Mouse (Mus musculus) stomach, embryonic 16.5 days (tissue): ENCODE data around the gene Vwce. TPM values are rescaled to one million over a fixed set of nuclear protein-coding genes. Genes with fewer than 3 reads are reported as not detected.

Experiments
- ATAC-seq: fragments of 200-750 bp; cut with Nextera tagmentation; 2 replicates; pipeline ENCODE4 v1.8.0; 2017; ENCODE audit warnings: moderate number of reproducible peaks, moderate TSS enrichment; ENCODE audit not compliant: insufficient read depth, low FRiP score
- H3K27ac ChIP-seq: fragments of 300-500 bp; sonication (generic); 2 replicates; pipeline ENCODE4 v1.5.1; 2014; ENCODE audit warnings: low read length
- H3K27me3 ChIP-seq: fragments of 300-500 bp; sonication (generic); 2 replicates; pipeline ENCODE4 v1.6.1; 2014; ENCODE audit warnings: low read length, control low read depth, mixed read lengths; ENCODE audit not compliant: control insufficient read depth, insufficient read depth
- H3K36me3 ChIP-seq: fragments of 300-500 bp; sonication (generic); 2 replicates; pipeline ENCODE4 v1.6.1; 2014; ENCODE audit warnings: low read length; ENCODE audit not compliant: control insufficient read depth, insufficient read depth
- H3K4me1 ChIP-seq: fragments of 300-500 bp; sonication (generic); 2 replicates; pipeline ENCODE4 v1.6.1; 2014; ENCODE audit warnings: low read length, control low read depth, mixed read lengths; ENCODE audit not compliant: control insufficient read depth, insufficient read depth
- H3K4me2 ChIP-seq: fragments of 300-500 bp; sonication (generic); 2 replicates; pipeline ENCODE4 v1.6.1; 2014; ENCODE audit warnings: low read depth, low read length, mixed read lengths
- H3K4me3 ChIP-seq: fragments of 300-500 bp; sonication (generic); replicated peaks from 2 replicates; pipeline ENCODE4 v1.5.1; 2014; ENCODE audit warnings: mild to moderate bottlenecking, low read length
- H3K9ac ChIP-seq: fragments of 300-500 bp; sonication (generic); 2 replicates; pipeline ENCODE4 v1.6.1; 2014; ENCODE audit warnings: low read length
- H3K9me3 ChIP-seq: fragments of 300-500 bp; sonication (generic); replicated peaks from 2 replicates; pipeline ENCODE4 v1.6.1; 2016; ENCODE audit warnings: low read length, control low read depth; ENCODE audit not compliant: control insufficient read depth
- WGBS: fragments of 180-500 bp; shearing (Covaris S2); extraction: QIAGEN DNeasy Blood & Tissue Kit; methylation state at CpG from one replicate; pipeline ENCODE4 v1.1.7; 2014; 5-methylcytosine and 5-hydroxymethylcytosine counted together
- polyA plus RNA-seq: library from polyadenylated mRNA; unstranded; fragments of >200 nt; fragmentation: Nextera tagmentation; extraction: Ambion mirVana; gene quantifications from 2 replicates; pipeline ENCODE4 v1.2.1, GENCODE M21; 2015

Gene Vwce
- polyA plus RNA-seq, 1 experiment from 2014 or later = 2.0 TPM

DNA sequence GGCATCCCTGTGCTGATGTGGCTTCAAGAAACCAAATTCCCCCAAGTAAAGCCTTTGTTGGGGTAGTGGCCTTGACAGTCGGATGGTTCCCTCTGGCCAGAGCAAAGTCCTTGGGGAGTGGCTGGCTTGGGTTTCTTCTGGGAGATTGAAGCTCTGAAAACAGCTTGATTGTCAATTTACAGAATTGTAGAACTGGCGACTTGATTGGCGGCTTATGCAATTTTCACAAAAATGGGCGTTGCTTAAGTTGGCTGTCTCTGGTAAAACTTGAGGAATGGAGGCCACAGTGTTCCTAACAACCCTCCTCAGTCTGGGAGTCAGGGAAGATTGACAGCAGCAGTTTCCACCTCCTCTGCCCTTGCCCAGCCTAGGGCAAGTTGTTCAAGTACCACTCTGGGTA lies 58.3 kb downstream of the Vwce start:
- ATAC-seq = no peak
- peaks cover 49% of the 10 kb centered on the region for H3K4me1 ChIP-seq
- no peaks in the 10 kb centered on the region for H3K27me3 ChIP-seq
- peak overlapping the region; percentile 31; the same call in 1 of the 2 replicates for H3K9ac ChIP-seq
- 79% methylated on average over 4 of the region's 4 CpGs for WGBS
- no peak overlapping the region for H3K4me2 ChIP-seq
- peak overlapping the region; percentile 94 for H3K27ac ChIP-seq
- no peak overlapping the region for H3K4me3 ChIP-seq
- H3K36me3 ChIP-seq = no peaks in the 10 kb centered on the region
- H3K9me3 ChIP-seq = no peaks in the 10 kb centered on the region

DNA sequence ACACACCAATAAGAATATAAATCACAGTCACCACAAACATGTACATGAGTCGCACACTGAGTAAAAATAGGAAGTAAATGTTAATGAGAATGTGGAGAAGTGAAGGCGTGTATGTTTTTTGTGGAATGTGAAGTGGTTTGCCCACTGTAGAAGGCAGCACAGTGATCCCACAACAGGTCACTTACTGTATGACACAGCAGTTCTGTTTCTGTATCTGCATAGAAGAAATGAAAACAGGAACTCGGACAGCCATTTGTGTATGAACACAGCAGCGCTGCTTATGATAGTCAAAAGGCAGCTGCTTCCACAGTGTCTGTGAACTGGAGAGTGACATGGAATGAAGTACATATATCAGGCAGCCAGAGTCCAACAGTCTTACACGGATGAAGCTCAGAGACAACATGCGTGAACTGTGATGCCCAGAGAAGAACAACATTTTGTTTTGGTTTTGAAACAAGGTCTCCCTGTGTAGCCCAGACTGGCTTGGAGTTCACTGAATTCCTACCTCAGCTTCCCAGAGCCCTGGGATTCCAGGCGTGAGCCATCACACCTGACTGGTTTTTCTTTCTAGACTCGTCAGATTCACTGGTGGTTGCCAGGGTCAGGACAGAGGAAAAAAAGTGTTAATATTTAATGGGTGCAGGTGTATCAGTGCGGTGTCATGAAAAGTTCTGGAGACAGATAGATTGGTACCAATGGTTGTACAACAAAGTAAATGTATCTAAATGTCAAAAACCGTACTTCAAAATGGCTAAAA lies 60.1 kb downstream of the Vwce start:
- Histone ChIP-seq H3K4me2 (no peak overlapping the region), H3K9me3 (no peaks in the 10 kb centered on the region), H3K27me3 (no peaks in the 10 kb centered on the region), H3K4me3 (no peak overlapping the region), H3K27ac (peak overlapping the region; percentile 44; the same call in 1 of the 2 replicates), H3K9ac (no peak overlapping the region), H3K36me3 (no peaks in the 10 kb centered on the region), H3K4me1 (peaks cover 60% of the 10 kb centered on the region)
- ATAC-seq = no peak
- WGBS = 78% methylated on average over 10 of the region's 10 CpGs

DNA sequence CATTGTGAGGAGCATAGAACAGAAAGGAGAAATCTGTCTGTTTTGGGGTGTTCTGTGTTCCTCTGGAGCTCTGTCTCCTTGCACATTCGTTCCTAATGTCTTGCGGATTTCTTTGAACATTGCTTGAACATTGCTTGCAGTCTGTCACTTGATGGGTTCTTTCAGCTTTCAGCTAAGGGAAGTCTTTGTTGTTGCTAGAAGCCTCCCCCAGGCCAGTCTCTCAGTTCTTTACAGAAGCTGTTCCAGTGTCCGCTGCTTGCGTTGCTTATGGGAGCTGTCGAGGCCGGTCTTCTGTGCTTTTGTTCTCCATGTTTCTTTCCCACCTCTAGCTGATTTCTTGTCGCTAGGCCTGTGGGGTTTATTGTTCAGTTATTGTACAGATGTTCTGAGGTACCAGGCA lies 61.8 kb downstream of the Vwce start:
- H3K4me2 ChIP-seq = no peak overlapping the region
- peak overlapping the region; percentile 26 for H3K27ac ChIP-seq
- 57% methylated on average over 7 of the region's 7 CpGs for WGBS
- peak overlapping the region; percentile 3 for H3K9ac ChIP-seq
- no peak for ATAC-seq
- peaks cover 64% of the 10 kb centered on the region for H3K4me1 ChIP-seq
- H3K36me3 ChIP-seq = no peaks in the 10 kb centered on the region
- no peak overlapping the region for H3K4me3 ChIP-seq
- no peaks in the 10 kb centered on the region for H3K27me3 ChIP-seq
- no peaks in the 10 kb centered on the region for H3K9me3 ChIP-seq

DNA sequence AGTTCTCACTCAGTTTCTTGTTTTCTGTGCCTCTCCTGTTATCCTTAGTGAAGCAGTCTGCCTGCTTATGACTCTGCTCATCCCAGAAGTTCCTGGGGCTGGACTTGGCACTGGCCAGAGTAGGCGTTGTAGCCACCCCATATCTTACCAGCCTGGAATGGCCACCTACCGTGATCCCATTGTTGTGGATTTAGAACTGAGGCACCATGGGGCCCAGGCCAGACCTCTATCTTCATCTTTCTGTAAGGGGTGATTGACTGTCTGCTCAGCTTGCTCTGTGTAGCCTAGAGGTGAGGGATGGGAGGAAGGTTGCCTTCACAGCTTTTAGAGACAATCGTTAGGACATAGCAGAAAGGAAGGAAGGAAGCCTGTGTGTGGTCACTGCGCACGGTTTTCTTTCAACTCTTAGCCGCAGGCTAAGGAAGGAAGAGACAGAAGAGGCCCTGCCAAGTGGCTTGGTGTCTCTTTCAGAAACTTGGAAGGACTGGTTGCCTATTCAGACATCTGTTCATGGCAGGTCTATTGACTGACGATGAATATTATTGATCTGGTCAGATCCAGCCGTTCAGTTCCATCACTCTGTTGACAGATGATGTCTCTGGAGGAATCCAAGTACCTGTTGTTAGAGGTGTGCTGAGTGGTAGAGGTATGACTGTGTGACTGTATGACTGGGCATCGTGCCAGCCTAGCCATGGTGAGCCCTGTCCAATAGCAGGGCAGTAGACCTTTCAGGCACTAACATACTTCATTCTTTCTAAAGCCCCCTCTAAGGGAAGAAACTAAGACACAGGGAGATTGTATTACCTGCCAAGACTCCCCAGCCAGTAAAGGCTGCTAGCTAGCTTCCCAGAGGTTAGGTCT lies 64.3 kb downstream of the Vwce start:
- Histone ChIP-seq H3K27ac (peak overlapping the region; percentile 94), H3K36me3 (no peaks in the 10 kb centered on the region), H3K27me3 (no peaks in the 10 kb centered on the region), H3K4me1 (peaks cover 78% of the 10 kb centered on the region), H3K9me3 (no peaks in the 10 kb centered on the region), H3K9ac (peak overlapping the region; percentile 66; the same call in 1 of the 2 replicates), H3K4me3 (no peak overlapping the region), H3K4me2 (0 out of 2 replicates have a peak overlapping the region, but pooled peaks have one; percentile 39)
- ATAC-seq = 0 out of 2 replicates have a peak, but pooled peaks have one; percentile 23
- WGBS = 58% methylated on average over 9 of the region's 9 CpGs

DNA sequence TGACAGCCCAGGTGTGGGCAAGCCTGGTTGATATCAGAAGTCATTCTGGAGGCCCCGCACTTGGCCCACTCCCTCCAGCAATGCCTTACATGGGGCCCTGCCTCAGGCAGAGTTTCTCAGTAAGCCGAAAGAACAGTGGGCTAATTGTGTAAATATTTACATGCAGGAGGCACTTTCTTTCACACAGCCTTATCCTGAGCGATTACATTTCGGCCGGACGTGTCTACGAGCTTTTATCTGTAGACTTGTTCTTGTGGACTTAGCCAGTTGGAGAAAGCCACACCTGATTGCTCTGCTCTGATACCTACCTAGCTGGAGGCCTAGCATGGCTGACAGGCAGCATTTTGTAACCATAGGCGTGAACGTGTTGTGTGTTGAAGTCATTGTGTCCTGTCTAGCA lies 65.8 kb downstream of the Vwce start:
- Histone ChIP-seq H3K27me3 (no peaks in the 10 kb centered on the region), H3K27ac (peak overlapping the region; percentile 94), H3K9me3 (no peaks in the 10 kb centered on the region), H3K36me3 (no peaks in the 10 kb centered on the region), H3K4me1 (peaks cover 76% of the 10 kb centered on the region), H3K4me3 (0 out of 2 replicates have a peak overlapping the region, but pooled peaks have one; percentile 7), H3K9ac (peak overlapping the region; percentile 66), H3K4me2 (peak overlapping the region; percentile 39)
- WGBS = 26% methylated on average over 9 of the region's 9 CpGs
- ATAC-seq = peak; percentile 92

DNA sequence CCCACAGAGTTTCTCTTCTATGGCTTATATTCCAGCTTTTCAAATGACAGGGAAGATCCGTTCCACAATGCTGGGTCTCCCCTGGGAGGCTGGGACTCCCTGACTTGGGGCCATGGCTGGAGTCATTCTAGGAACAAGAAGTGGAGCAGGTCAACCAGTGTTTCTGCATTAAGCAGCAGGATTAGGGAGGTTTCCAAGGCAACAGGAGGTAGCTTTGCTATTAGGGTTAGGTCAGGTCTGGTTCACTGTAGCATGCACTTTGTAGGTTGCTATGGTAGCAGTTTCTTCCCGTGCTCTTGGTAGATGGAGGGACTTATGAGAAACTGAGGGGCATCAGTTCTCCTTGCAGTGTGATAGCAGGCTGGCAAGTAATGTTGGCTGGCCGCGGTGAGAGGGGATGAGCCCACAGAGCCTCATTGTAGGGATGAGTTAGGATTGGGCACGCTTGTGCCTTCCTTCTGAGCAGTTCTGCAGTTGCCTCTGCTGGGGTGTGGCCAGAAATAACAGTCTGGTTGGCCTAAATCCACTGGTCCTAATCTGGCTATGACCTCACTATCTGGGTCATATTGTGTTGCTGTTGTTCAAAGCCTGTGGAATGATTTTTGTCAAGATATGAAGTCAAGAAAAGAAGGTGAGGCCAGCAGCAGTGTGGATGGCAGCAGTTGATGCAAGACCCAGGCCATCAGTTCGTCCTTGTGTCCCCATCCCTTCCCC lies 67.2 kb downstream of the Vwce start:
- Histone ChIP-seq H3K36me3 (no peaks in the 10 kb centered on the region), H3K4me1 (peaks cover 68% of the 10 kb centered on the region), H3K9me3 (no peaks in the 10 kb centered on the region), H3K27me3 (no peaks in the 10 kb centered on the region), H3K9ac (peak overlapping the region; percentile 27; the same call in 1 of the 2 replicates), H3K4me2 (no peak overlapping the region), H3K27ac (peak overlapping the region; percentile 94), H3K4me3 (no peak overlapping the region)
- WGBS = 75% methylated on average over 6 of the region's 6 CpGs
- no peak for ATAC-seq

DNA sequence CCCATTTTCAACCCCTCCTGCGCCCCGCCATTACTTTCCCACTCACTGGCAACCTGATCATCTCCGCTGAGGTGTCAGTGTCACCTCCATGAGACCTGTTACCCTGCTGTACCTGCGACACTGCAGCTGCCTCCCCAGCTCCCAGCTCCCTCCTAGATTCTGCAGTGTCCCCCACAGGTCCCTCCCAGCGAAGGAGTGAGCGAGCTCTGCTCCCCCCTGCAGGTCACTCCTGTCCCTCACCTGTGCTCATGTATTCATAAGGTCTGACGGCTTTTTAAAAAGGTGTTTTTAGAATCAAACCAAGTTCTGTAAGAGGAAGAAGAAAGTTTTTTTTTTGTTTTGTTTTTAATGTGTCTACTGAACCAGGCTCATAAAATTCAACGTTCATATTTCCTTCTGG lies 68.1 kb downstream of the Vwce start:
- H3K4me3 ChIP-seq = no peak overlapping the region
- 80% methylated on average over 8 of the region's 8 CpGs for WGBS
- H3K9ac ChIP-seq = peak overlapping the region; percentile 27; the same call in 1 of the 2 replicates
- H3K4me1 ChIP-seq = peaks cover 65% of the 10 kb centered on the region
- H3K27me3 ChIP-seq = no peaks in the 10 kb centered on the region
- ATAC-seq = no peak
- H3K27ac ChIP-seq = peak overlapping the region; percentile 49
- no peaks in the 10 kb centered on the region for H3K36me3 ChIP-seq
- H3K4me2 ChIP-seq = no peak overlapping the region
- no peaks in the 10 kb centered on the region for H3K9me3 ChIP-seq

DNA sequence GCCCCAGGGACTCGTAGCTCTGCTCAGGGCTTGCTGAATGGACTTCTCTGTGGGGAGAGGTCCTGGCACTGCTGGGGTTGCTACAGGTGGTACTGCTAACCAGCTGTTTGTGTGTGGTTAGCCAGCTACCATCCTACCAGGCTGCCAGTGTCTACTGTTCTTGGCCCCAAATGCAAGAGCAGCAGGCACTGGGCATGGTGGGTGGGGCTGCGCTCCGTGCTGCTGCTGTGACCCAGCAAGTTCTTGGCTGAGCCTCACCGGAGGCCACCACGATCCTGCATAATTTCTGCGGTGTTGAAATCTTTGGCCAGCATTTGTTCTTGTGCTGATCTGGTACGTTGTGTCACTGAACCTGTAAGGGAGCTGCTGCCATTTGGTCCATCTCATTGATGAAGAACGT lies 69.5 kb downstream of the Vwce start:
- Histone ChIP-seq H3K9ac (no peak overlapping the region), H3K4me3 (no peak overlapping the region), H3K4me2 (no peak overlapping the region), H3K36me3 (no peaks in the 10 kb centered on the region), H3K27me3 (no peaks in the 10 kb centered on the region), H3K9me3 (no peaks in the 10 kb centered on the region), H3K4me1 (peaks cover 52% of the 10 kb centered on the region), H3K27ac (peak overlapping the region; percentile 49)
- ATAC-seq = no peak
- 80% methylated on average over 8 of the region's 8 CpGs for WGBS
